Mouse (Mus musculus) hindlimb bud, embryonic 11.5 days (tissue): Measurements from ENCODE around the gene Ctla4.

Experiments
- DNase-seq: peaks from one replicate; pipeline ENCODE4 v3.0.0-alpha.2; 2012; ENCODE audit warnings: low read depth, low spot score; ENCODE audit errors: extremely low spot score

Gene Ctla4

DNA sequence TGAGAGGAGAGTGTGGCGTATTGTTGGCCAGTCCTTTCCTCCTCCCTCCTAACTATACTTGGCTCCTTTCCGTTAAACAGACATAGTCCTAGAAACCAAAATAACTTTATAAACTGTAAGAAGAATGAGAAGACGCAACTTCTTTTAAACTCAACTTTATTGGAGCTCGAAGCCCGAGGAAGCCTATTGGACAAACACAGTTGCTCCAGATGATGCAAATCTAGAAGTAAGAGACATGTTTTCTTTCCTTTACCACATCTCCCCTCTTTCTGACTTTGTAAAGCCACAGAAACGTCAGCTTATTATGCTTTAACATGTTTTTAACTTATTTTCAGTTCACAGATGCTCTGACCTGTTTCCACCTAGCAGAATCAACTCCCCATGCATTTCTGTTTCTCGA is at the start of gene Ctla4:
Ctla4 (plus strand) TSS at position 20 of the 400 bp plus-strand sequence.
- DNase-seq: no peak

DNA sequence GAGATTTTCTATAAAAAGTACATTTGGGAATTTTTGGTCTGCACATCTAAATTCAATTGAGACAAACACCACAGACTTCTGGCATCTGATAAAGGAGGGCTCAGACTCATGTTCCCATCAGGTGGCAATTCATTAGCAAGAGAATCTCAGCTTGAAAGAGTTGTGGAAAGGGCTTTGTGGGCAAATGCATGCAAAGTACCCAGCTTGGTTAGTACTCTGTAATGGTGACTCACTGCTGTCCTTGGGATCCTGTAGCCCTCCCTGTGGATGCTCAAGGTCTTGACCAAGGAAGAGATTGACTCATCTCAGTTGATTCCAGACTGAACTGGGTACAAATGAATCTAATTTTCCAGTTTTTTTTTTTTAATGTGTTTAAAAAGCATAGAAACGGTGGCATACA is 47.6 kb upstream of the Ctla4 start:
- DNase-seq: no peak

DNA sequence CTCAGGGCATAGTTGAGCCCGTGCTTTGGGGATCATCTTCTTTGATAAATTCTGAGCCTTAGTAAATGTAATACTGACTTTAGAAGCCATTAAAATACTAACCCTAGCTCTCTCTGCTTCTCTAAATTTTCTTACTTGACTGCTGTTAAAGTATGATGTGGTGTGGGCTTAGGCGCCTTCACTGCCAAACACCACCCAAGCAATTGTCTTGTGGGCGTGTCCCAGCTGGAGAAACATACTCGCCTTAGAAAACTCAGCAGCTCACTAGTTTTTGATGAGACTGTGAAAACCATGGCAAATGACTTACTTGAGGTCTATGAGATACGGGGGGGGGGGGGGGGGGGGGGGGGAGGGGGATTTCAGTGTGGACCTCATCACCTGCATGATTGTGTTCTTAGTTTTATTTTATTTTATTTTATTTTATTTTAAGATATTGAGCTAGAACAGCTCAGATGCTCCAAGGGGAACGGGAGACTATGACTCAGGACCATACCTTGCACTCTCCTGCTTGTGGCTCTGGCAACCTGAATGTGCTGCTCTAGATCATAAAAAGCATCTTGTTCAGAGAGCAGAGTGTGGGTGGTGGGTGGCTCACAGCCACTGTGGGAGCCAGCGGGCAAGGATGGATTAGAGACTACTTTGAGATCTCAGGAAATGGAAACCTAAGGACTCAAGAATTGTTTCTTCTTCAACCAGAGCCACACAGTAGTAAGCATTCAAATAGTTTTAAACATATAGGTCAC is 41.3 kb upstream of the Ctla4 start:
- DNase-seq: no peak

DNA sequence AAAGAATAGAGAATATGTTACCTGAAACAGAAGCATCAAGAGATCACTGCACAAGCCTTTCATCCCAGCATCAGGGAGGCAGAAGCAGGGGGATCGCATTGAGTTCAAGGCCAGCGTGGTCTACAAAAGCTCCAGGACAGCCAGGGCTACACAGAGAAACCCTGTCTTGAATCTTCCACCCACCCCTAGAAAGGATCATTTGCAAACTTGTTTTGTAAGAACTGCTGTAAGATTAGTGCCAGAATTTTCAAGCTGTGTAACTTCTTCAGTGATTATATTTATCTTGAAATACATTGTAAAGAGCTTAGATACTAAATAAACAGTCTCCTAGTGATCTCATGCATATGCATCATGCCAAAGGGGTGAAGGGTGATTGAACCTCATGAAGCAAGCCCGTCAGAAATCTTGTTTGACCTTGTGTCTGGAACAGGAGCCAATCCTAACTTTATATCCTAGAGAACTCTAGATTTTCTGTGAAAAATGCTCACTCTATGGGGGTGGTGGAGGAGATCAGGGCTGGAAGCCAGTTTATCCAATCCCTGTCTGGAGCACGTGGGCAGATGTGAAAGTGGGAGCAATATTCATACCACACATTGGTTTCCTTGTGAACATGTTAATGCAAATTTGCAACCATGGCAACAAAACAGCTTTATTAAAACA is 40.1 kb upstream of the Ctla4 start:
- DNase-seq: no peak

DNA sequence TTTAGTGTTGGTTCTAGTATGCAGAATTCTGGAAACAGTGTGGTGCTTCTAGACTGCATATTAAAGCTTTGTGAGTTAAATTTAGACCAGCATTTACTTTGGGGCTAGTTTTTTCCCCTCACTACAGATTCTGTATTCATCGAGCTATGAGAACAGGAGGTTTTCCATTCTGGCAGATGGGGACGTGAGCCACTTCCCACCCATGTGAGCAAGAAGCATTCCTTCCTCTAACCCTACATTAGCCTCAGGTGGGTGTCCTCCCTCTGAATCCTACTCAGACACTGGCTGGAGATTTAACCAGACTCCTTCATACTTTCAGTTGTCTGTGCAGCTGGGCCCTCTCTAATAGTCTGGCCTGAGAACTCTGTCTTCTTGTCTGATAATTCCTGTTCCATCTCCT is 37.7 kb upstream of the Ctla4 start:
- DNase-seq: no peak

DNA sequence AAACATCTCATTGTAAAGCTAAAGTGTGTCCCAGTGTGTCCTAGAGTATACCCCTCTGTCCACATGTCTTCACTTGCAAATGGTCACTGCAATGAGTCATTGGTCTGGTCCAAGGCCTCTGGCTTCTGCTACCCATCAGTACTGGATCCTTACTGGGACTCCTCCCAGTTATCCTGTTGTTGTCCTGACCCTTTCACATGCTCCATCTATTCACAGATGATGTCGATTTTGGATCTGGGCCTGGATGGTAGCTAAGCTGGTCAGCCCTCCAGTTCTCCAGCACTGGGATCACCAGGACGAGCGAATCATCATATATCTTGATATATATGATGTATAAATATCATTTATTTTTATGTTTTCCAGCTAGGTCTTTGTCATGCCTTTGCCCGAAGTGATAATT is 37.0 kb upstream of the Ctla4 start:
- no peak for DNase-seq

DNA sequence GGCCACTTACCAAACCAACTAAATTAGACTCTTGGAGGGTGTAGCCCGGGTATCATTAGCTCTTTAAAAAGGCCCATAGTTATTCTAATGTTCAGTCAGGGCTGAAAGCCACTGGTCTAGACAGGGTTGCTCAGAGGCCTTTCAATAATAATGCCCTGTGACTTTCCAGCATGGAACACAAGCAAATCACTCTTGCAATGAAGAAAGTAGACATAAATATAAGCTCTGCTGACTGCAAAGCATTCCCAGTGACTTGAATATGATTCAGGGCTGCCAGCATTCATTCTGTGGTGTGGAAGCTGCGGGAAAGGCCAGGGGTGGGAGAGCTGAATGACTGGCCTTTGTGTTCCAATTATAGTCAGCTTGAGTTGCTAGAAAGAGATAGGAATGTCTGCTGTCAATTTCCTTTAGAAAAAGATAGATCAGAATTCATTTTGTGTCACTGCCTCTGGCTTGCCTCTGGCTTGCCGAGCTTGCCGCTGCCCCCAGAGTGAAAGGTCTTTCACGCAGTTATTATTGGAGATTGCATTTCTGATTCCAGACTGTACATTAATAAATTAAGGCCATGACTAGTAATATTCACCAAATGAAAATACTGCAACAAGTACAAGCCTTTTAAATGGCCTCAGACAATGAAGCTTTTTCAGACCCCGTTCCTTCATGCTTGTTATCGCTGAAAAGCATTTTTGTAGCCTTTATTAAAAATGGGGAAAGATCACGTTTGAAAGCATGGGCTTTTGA is 35.6 kb upstream of the Ctla4 start:
- no peak for DNase-seq

DNA sequence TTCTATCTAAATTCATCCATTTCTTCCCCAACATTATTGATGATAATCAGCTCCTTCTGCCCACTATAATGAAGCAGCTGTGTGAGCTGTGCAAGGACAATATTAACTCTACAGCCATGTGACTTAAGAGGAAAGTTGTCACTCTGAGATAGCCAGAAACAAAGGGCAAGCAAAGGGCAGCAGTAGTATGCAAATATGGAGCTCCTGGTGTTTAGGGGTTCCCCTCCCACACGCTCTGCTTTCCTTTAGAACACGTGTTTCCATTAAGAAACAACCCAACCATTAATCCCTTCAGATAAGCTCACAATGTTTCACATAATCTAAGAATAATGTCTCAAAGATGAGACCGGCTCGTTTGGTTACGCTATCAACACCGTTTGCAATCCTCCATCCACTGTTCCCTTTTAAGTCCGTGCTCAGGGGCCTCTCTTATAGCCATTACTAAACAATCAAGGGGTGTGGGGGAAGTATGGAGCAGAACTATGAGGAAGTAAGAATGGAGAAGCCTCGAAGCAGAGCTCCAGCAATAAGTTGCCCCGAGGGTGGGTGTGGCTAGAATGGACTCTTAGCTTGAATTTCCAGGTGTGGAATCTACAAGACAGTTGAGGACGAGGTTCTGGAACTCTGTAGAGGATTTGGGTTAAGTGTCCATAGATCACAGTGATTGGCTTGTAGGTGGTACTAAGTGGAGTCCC is 34.6 kb upstream of the Ctla4 start:
- DNase-seq: no peak

DNA sequence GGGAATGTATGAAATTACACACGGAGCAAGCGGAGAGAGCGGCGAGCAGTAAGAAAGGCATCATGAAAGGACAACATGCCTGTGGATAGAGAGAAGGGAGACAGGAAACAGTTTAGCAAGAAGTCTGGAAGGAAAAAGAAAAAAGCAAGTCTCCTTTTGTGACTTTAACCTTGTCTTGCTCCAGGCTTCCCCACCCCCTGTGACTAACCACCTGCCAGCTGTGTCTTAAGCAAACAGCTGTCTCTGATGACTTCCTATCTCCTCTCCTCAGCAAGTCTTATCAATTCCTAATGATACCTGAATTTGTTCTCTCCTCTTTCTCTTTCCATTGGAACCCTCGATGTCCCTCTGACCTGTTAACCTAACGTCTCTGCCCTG is 34.0 kb upstream of the Ctla4 start:
- no peak for DNase-seq

DNA sequence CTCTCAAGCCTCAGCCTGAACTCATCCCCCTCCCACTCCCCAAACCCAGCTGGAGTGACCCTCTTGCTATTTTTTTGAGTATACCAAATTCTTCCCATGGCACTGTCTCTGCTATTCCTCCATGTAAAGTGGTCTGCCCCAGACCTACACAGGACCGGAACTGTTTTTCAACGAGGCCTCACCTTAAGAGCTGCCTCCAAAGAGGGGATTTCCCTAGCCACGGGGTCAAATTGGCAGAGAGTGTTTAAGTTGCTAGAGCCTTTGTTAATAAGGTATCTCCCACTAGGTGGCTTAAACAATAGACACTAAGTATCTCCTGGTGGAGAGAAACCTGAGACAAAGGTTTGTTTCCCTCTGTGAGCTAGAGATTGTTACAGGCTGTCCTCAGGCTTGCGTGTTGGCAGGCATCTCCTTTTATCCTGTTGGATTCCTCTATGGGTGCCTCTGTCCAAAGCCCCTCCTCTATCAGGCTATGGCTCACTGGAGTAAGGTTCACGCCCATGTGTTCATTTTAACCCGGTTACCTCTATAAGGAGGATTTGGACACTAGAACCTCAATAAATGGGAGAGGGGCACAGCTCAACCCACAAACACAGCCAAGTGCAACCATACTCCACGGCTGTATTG is 33.4 kb upstream of the Ctla4 start:
- DNase-seq: no peak

DNA sequence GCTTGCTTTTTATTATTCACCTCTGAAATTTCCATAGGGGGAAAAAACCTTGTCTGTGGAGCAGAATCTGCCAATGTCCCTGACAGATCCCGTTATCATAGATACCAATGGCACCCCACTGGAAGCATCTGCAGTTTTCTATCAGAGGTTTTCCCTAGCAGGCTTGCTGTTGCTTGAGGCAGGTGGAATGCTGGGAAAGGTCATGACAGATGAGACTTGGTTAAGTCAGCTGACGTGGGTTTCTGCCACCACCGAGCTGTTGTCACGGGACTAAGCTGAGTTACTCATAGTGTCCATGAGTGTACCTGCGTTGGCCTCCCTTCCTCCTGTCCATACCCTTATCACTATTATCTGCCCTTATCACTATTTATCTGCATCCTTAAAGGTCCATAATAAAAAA is 32.8 kb upstream of the Ctla4 start:
- DNase-seq: no peak

DNA sequence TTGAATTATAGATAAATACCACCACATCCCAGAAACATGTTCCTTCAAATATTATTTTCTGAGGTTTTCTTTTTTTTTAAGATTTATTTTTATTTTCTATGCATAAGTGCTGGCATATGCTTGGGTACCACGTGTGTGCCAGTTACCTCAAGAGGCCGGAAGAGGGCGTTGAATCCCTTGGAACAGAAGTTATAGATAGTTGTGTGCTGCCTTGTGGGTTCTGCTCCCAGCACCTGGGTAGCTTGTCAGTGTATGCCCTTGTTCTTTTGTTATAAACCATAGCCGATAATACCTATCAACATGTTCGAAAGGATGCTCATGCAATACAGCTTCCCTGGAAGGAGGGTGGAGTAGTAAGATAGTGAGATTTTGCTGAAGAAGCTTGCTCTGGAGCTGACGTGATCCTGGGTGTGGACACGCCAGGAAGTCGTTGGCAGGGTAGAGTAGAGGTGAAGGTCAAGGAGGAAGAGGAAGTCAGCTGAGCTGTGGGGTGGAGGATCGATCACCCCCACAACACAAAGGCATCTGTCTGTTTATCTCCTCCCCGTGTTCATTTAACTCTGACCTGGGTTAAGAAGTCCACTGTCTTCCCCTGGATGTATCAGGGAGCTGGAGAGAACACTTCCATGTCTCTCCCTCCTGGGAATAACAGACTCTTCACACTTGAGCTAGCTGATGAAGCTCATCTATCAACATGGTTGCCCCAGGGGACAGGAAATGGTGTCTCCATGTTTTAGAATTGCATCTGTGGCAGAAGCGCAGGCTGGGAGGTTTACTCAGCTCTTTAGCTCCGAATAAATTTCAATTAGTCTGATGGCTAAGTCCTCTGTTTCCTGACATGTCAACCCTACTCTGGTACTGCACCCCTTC is 29.2 kb upstream of the Ctla4 start:
- no peak for DNase-seq

DNA sequence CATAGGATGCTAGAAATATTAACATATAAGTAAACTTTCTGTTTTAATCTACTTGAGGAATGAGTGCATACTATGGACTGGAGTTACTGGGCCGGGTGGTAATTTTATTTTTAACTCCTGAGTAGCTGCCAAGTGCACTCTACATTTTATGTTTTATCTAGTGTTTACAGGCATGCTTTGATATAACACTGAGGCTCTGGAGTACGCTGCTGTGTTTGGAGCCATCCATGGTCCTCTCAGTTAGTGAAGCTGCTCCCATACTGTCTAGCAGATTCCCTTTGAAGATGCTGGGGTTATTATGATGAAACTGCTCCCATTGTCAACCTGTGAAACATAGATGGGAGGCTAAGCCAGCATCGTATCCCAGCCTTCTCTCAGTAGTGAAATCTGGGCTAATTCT is 27.6 kb upstream of the Ctla4 start:
- DNase-seq: no peak

DNA sequence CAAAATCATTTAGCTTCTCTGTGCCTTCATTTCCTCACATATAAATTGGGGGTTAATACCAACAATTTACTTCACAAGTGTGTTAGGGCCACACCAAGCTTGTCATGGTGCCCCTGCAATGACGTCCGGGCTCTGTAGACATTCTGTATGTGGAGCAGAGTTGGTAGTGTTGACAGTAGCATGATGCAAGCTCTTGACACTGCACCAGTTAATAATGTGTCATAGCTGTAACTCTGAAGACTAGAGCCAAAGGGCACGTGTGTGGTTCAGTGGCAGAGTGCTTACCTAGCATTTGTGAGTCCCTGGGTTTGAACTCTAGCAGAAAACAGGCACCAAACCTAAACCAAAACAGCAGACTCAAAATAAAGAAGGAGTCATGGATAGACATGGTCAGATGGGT is 27.0 kb upstream of the Ctla4 start:
- DNase-seq: no peak

DNA sequence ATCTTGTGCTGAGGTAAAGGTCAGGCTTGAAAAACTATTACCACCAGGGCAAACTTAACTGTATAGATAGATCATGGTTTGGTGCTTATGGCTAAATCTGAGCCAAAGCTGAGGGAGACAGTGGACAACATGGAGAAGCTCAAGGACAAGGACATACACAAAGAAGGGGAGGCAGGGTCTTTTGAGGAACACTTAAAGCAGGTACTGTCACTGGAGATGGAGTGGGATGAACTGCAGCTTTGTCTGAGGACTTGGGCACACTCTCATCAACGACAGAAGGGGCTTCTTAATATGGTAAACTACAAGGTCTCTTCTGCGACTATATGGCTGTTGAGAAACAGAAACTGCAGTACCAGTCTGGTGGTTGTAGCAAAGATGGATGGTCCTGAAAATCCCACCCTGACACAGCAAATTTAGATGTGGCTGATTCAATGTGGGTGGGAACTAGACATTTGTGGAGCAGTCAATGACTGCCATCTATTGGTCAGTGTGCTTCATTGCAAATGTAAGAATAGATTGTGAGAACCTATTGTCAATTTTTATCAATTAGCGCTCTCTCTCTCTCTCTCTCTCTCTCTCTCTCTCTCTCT is 26.3 kb upstream of the Ctla4 start:
- DNase-seq: no peak

DNA sequence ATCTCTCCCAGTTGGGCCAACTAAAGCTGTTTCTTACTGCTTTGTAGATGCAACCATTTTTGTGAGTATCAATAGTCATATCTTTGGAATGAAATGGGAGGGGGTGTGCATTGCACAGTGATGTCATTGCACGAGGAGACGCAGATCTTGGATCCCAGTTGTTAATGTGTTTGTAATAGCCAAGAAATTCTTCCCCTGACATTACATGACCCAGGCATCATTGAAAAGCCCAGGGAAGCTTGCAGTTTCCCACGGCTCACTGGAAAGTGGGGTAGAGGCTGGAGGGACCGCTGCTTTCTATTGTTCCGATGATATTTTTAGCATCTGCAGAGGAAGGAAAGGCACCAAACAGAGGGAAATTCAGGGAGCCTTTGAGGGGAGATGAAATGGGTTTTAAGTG is 25.8 kb upstream of the Ctla4 start:
- DNase-seq: no peak

DNA sequence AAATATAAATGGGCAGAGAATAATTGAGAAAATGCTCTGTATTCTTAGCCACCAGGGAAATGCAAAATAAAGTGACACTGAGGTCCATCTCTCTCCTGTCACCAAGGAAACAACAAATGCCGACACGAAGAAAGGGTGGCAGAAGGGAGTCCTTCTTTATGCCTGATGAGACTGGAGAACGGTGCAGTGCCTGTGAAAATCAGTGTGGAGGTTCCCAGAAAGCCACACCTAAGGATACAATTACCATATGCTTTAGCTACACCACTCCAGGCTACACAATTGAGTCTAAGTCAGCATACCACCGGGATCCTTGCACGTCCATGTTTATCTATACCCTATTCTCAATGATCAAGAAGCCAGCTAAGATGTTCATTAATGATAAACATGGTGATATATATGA is 25.4 kb upstream of the Ctla4 start:
- no peak for DNase-seq

DNA sequence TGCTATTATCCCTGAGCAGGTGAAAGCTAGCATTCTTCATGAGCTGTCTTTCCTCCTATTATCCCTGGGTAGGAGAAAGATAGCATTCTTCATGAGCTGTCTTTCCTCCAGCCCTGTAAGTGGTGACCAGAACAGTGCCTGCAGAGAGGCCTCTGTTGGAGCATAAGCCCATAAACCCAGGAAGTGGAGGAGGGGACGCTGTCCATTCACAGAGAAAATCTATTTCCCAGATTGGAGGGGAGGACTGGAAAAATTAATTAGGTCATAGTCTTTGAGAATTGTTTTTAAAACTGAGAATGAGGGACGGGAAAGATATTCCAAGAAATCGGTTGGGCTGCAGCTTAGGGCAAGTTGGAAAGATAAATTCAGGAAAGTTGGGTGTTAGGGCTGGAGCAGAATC is 24.3 kb upstream of the Ctla4 start:
- DNase-seq: no peak

DNA sequence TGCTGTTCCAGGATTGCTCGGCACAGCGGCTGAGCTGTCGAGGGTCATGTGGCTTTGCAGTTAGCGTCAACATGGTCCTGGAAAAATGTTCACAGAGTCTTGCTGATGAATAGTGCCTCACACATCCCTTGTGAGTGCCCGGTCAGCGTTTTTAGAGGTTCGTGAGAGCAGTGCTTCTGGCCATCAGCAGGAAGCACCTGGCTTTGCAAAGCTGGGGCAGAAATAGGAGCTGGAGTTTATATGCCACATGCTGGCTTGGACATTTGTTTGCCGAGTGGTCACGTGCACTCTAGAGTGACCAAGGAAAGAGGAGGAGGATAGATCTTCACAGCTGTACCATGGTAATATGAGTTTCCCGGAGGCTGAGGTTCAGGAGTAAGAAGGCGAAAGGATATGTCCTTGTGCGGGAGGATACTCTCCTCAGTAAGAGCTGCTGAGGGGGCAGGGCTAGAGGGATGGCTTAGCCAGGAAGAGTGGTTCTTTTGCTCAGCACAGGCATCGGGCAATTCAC is 23.8 kb upstream of the Ctla4 start:
- DNase-seq: no peak

DNA sequence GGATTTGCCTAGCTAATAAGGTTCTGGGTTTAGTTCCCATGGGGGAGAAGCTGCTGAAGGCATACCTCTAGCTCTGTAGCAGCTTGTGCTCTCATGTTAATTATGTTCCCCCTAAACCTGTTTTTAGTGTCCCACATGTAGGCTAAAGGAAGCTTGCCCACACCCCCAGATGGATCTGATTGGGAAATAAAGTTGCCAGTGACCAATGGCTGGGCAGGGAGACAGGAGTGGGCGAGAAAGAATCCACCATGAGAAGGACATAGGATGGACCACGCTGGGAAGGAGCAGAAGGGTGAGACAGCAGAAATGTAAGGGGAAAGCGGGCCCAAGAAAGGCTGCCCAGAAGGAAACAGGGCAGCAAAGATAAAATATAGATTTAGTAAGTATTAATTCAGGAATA is 23.1 kb upstream of the Ctla4 start:
- DNase-seq: no peak
